Mouse (Mus musculus) C2C12 (cell line): ENCODE measurements around the gene Snx4. TPM values are rescaled to one million over a fixed set of nuclear protein-coding genes. Genes with fewer than 3 reads are reported as not detected.

Experiments used
- H3K27me3 ChIP-seq: one replicate; pipeline ENCODE4 v1.6.1; 2011; ENCODE audit not compliant: control insufficient read depth, insufficient read depth, insufficient read length
- H3K36me3 ChIP-seq: one replicate; pipeline ENCODE4 v1.6.1; 2011; ENCODE audit not compliant: control insufficient read depth, insufficient read depth
- H3K4me3 ChIP-seq: one replicate; pipeline ENCODE4 v1.5.1; 2011; ENCODE audit warnings: mild to moderate bottlenecking, control low read depth; ENCODE audit not compliant: poor library complexity, insufficient read depth, severe bottlenecking
- H3K79me2 ChIP-seq: one replicate; pipeline ENCODE4 v1.6.1; 2011; ENCODE audit not compliant: control insufficient read depth, insufficient read depth
- H3K79me3 ChIP-seq: one replicate; pipeline ENCODE4 v1.6.1; 2011; ENCODE audit warnings: low read depth, control low read depth
- H3ac ChIP-seq: one replicate; pipeline ENCODE3; 2011; ENCODE audit warnings: low read depth; ENCODE audit not compliant: control insufficient read depth, insufficient read length
- CEBPB ChIP-seq: IDR thresholded peaks from one replicate; pipeline ENCODE4 v1.6.1; 2011; ENCODE audit warnings: low read depth, mild to moderate bottlenecking, control low read depth, moderate library complexity
- CTCF ChIP-seq: IDR thresholded peaks from one replicate; pipeline ENCODE4 v1.5.1; 2011; ENCODE audit not compliant: control insufficient read depth, insufficient read depth, insufficient read length
- FOSL1 ChIP-seq: IDR thresholded peaks from one replicate; pipeline ENCODE4 v1.8.0; 2011; ENCODE audit warnings: mild to moderate bottlenecking, low read length; ENCODE audit not compliant: poor library complexity, insufficient read depth, severe bottlenecking
- MAX ChIP-seq: IDR thresholded peaks from one replicate; pipeline ENCODE4 v1.6.1; 2011; ENCODE audit warnings: mild to moderate bottlenecking, control low read depth
- MYOD1 ChIP-seq: IDR thresholded peaks from one replicate; pipeline ENCODE4 v1.6.1; 2011; ENCODE audit warnings: low read depth; ENCODE audit not compliant: control insufficient read depth, insufficient read length
- MYOG ChIP-seq: IDR thresholded peaks from one replicate; pipeline ENCODE4 v1.6.1; 2011; ENCODE audit not compliant: control insufficient read depth, insufficient read length; ENCODE audit errors: extremely low read depth
- USF1 ChIP-seq: IDR thresholded peaks from one replicate; pipeline ENCODE4 v1.6.1; 2011; ENCODE audit warnings: low read depth, mild to moderate bottlenecking, control low read depth, moderate library complexity
- polyA plus RNA-seq: library from polyadenylated mRNA; unstranded; fragments of >200 nt; fragmentation: generic; extraction: Trizol; gene quantifications from one replicate; pipeline ENCODE4 v1.2.1, GENCODE M21; 2012; ENCODE audit warnings: missing spikeins

Gene Snx4
- polyA plus RNA-seq, 1 experiment, result 22.1 TPM

DNA sequence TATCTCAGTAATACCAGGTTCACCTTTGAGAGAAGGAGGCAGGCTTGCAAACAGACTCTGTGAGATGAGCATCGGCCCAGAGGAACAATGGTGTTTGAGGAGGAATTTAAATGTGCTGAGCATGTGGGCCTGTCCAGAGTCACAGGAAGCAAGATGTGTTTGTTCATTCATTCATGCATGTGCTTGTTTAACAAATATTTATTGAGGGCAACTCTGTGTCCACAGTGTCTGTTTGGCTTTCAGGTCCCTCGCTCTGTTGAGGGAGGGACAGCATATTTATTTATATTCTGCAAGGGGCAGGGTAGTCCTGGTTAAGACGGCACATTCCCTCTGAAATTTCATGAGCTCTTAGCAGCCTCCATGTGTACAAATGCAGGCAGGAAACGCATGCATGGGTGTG, 87.2 kb downstream of the Snx4 start:
- H3ac ChIP-seq, result no peak overlapping the region
- H3K79me3 ChIP-seq, result no peaks in the 10 kb centered on the region
- no peaks in the 10 kb centered on the region for H3K79me2 ChIP-seq
- H3K4me3 ChIP-seq, result no peak overlapping the region
- no peak for TF ChIP-seq MYOG
- no peak for TF ChIP-seq MAX
- TF ChIP-seq CTCF, result no peak
- no peak for TF ChIP-seq USF1
- no peak for TF ChIP-seq MYOD1
- TF ChIP-seq CEBPB, result no peak
- no peak for TF ChIP-seq FOSL1
- no peaks in the 10 kb centered on the region for H3K27me3 ChIP-seq
- no peaks in the 10 kb centered on the region for H3K36me3 ChIP-seq

DNA sequence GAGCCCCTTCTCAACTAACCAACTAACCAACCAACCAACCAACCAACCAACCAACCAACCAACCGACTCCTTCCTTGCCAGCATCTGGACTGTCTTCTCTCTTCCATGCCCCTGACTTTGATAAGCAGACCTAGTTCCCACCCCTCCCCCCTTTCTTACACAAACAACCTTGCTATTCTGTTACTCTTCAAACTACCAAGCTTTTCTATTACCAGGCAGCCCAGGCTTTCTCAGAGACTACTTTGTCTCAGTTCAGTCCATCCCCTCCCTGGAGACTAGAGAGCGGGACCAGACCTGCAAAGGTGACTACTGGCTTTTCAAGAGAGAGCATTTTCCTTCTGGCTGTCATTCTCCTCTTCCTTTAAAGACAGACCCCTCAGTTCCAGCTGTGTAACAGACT, 88.2 kb downstream of the Snx4 start:
- no peak overlapping the region for H3ac ChIP-seq
- no peaks in the 10 kb centered on the region for H3K79me2 ChIP-seq
- TF ChIP-seq MYOG (no peak), USF1 (no peak), FOSL1 (no peak), MAX (no peak), CTCF (no peak), CEBPB (no peak), MYOD1 (no peak)
- H3K36me3 ChIP-seq, result no peaks in the 10 kb centered on the region
- no peak overlapping the region for H3K4me3 ChIP-seq
- H3K27me3 ChIP-seq, result no peaks in the 10 kb centered on the region
- no peaks in the 10 kb centered on the region for H3K79me3 ChIP-seq

DNA sequence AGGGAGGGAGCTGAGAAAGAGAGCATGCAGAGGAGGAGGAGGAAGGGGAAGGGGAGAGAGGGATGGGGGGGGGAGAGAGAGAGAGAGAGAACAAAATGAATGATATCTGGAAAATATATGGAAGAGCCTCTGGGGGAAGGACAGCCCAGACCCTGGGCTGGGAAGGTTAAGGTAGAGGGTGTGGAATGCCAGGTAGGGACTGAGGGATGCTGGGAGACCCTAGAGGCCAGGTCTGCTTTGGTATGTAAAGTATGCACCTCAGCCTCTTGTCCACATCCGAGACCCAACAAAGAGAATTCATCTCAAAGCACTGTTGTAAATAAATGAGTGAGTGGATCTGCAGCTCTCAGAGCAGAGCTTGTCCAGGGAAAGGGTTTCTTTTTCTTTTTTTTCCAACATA, 91.1 kb downstream of the Snx4 start:
- Histone ChIP-seq H3ac (no peak overlapping the region), H3K79me3 (no peaks in the 10 kb centered on the region), H3K36me3 (no peaks in the 10 kb centered on the region), H3K27me3 (no peaks in the 10 kb centered on the region), H3K4me3 (no peak overlapping the region), H3K79me2 (no peaks in the 10 kb centered on the region)
- TF ChIP-seq FOSL1, result no peak
- TF ChIP-seq USF1, result no peak
- TF ChIP-seq MYOD1, result no peak
- TF ChIP-seq MAX, result no peak
- no peak for TF ChIP-seq CEBPB
- no peak for TF ChIP-seq CTCF
- TF ChIP-seq MYOG, result no peak

GRCm38 (mm10) chr16:33343106-33343505, 91.9 kb downstream of the Snx4 start:
- Histone ChIP-seq H3K79me3 (no peaks in the 10 kb centered on the region), H3ac (no peak overlapping the region), H3K36me3 (no peaks in the 10 kb centered on the region), H3K27me3 (no peaks in the 10 kb centered on the region), H3K79me2 (no peaks in the 10 kb centered on the region), H3K4me3 (no peak overlapping the region)
- TF ChIP-seq MYOD1 (no peak), CTCF (no peak), CEBPB (no peak), MAX (no peak), FOSL1 (no peak), MYOG (no peak), USF1 (no peak)

- Histone ChIP-seq H3ac (no peak overlapping the region), H3K4me3 (no peak overlapping the region), H3K36me3 (no peaks in the 10 kb centered on the region), H3K27me3 (no peaks in the 10 kb centered on the region), H3K79me3 (no peaks in the 10 kb centered on the region), H3K79me2 (no peaks in the 10 kb centered on the region)
- TF ChIP-seq CTCF (no peak), CEBPB (no peak), MYOG (no peak), USF1 (no peak), MYOD1 (no peak), FOSL1 (no peak), MAX (no peak)
These were observed 92.4 kb downstream of the Snx4 start for GRCm38 (mm10) chr16:33343601-33344000.

GRCm38 (mm10) chr16:33344379-33344778, 93.1 kb downstream of the Snx4 start:
- TF ChIP-seq USF1 (peak; percentile 68), CTCF (no peak)
- no peak overlapping the region for H3ac ChIP-seq

More at GRCm38 (mm10) chr16:33344379-33344778, 93.1 kb downstream of the Snx4 start:
- Histone ChIP-seq H3K79me2 (no peaks in the 10 kb centered on the region), H3K79me3 (no peaks in the 10 kb centered on the region), H3K4me3 (no peak overlapping the region), H3K27me3 (no peaks in the 10 kb centered on the region), H3K36me3 (no peaks in the 10 kb centered on the region)
